Mouse (Mus musculus) kidney, adult 9 months (tissue): Measurements from ENCODE around the gene 1700024P04Rik.

ENCODE experiments used
- DNase-seq: peaks from one replicate; pipeline ENCODE4 v3.0.0; 2022

Gene 1700024P04Rik

DNA sequence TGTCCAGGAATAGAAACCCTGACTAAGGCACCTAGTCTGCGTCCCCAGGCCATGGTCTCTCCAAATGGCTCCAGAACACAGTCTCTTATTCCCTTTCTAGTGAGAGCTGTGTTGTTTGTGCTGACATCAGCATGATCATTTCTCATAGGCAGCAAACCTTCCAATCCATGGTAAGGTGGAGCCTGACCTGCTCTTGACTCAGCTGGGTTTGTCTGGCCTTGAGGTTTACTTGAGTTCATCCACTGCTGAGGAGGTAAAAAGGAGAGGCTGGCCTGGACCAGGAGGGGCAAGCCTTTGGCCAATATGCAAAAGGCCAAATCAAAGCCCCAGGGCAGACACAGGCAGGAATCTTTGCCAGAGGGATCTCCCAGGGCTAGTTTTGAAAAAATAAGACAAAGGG is 20.8 kb downstream of the 1700024P04Rik start:
- DNase-seq, result peak; percentile 56

GRCm38 (mm10) chr13:98958177-98958576 is 26.2 kb downstream of the 1700024P04Rik start:
- DNase-seq, result no peak

- no peak for DNase-seq
Measured at GRCm38 (mm10) chr13:98956209-98956608, 28.2 kb downstream of the 1700024P04Rik start.

- DNase-seq, result peak; percentile 92
Measured at GRCm38 (mm10) chr13:98955676-98956075, 28.7 kb downstream of the 1700024P04Rik start.

DNA sequence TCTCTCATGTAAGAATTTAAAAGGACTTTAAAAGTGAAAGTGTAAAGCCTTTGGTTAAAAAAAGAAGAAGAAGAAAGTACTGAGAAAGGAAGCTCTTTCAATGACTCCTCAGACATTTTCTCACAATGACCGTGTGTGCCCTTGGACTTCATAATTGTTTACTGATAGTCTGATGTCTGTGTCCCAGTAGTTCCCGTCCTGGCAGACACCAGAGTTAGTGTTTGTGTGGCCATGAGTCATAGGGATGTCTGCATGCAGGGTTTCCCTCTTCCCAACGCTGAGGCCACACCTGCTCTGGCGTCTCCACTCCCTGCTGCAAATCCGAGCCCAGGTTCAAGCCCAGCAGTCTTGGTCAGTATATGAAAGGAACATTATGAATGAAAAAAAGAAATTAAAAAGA is 29.1 kb downstream of the 1700024P04Rik start:
- no peak for DNase-seq

DNA sequence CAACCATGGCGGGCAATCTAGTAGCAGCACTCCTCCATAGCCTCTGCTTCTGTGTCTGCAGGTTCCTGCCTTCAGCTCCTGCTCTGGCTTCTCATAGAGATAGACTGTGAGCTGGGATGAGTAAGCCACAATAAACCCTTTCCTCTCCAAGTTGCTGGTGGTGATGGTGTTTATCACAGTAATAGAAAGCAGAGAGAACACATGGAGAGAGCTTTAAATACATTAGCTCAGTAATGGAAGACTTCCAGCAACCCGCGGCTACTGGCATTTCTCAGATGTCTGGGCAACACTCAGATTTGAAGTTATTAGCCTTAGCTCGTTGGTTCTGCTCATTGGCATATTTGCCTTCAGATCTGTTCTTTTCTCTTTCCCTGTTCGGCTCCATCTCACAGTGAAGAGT is 30.5 kb downstream of the 1700024P04Rik start:
- DNase-seq, result no peak

DNA sequence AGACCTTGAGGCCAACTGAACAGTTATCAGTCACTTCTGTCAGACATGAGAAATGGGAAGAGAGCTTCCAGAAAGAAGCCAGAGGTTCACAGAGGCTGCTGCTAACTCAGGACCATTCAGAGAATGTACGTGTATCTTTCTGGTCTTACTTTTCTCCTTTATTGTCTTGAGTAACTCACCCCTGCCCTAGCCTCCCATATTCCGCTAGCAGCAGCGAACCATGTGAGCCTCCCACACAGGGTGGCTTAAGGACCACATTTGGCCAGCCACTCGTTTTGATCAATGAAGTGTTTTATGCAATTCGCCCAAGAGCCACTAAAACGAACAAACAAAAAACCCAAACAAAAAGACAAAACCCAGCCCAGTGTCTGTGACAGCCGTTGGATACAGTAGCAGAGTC is 32.4 kb downstream of the 1700024P04Rik start:
- no peak for DNase-seq

DNA sequence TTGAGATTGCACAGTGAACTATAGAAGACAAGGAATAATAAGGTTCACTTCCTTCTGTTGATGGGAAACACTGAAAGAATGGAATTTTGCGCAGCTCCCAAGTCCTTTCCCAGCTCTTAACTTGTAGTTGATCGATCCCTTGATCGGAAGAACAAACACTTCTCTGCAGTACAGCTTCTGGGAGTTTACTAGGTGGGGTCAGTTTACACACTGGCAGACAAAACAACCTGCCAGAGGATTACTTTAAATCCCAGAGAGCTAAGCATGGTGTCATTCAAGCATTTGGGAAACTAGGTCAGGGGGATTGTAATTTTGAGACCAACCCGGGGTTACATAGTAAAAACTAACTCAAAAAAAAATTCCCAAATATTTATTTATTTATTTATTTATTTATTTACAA is 36.2 kb downstream of the 1700024P04Rik start:
- no peak for DNase-seq

DNA sequence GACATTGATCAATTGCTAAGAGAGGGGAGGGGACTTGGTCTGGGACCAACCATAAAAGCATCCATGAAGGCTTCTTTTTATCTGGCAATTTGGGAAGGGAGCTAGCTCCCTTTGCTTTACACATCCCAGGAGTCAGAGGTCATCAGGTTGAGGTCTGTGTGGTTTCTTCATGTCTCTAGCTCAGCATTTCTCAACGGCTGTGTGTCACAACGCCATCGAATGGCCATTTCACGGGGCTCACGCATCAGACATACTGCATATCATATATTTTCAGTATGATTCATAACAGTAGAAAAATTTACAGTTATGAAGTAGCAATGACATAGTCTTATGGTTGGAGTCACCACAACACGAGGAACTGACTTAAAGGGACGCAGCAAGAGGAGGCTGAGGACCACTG is 37.9 kb downstream of the 1700024P04Rik start:
- DNase-seq, result no peak

- no peak for DNase-seq
Measured at GRCm38 (mm10) chr13:98945908-98946307, 38.5 kb downstream of the 1700024P04Rik start.

- DNase-seq, result peak; percentile 47
Measured at GRCm38 (mm10) chr13:98945381-98945780, 39.0 kb downstream of the 1700024P04Rik start.

GRCm38 (mm10) chr13:98944620-98945081 is 39.7 kb downstream of the 1700024P04Rik start:
- peak; percentile 86 for DNase-seq

- no peak for DNase-seq
Measured at GRCm38 (mm10) chr13:98942360-98942759, 42.0 kb downstream of the 1700024P04Rik start.

- peak; percentile 87 for DNase-seq
Measured at GRCm38 (mm10) chr13:98941829-98942343, 42.5 kb downstream of the 1700024P04Rik start.

GRCm38 (mm10) chr13:98937108-98937507 is 47.3 kb downstream of the 1700024P04Rik start:
- DNase-seq, result no peak
